Comparison of ENCODE assay signal across 16 mouse cellular contexts in the genomic region with DNA sequence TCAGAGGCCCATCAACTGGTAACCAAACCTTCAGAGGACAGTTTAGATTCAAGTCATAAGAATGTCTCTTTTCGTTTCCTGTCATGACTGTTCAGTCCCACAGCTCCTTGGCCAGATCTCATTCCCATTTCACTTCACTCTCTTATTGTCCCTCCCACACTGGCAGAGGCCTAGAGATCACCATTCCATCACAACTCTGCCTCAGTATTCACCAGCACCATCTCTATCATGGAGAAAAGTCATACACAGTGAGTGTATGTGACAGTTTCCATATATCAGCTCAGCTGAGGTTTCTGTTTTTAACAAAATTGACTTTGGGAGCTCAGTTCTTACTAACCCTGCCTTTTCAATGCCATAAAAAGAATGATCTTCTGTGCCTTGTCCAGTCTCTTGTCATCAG.
"Had no signal": no experiment of that assay in that cellular context is flagged by ENCODE, and none has a peak within 500 bp of the region (broad histone marks: within the 10 kb centered on the region; RNA-seq: fewer than 3 reads in every experiment).

No protein-coding gene starts in this region.

- DNase-seq: retina, postnatal 1 day; right cerebral cortex, adult 18-20 months; right cerebral cortex, postnatal 14 days; right cerebral cortex, postnatal 25 days; right cerebral cortex, postnatal 4 days; spleen, adult 18-20 months; thymus, adult 18-20 months; thymus, adult 2 months; thymus, postnatal 14 days; thymus, postnatal 25 days; thymus, postnatal 36 days; thymus, postnatal 4 days had no signal

- H3K27me3 ChIP-seq: neural tube, embryonic 13.5 days; neural tube, embryonic 15.5 days; stomach, embryonic 15.5 days had no signal

- H3K4me1 ChIP-seq: neural tube, embryonic 15.5 days; stomach, embryonic 15.5 days had no signal

- H3K9me3 ChIP-seq: neural tube, embryonic 15.5 days; stomach, embryonic 15.5 days had no signal

- H3K36me3 ChIP-seq: neural tube, embryonic 13.5 days; neural tube, embryonic 15.5 days; stomach, embryonic 15.5 days had no signal

- H3K27ac ChIP-seq: neural tube, embryonic 13.5 days; neural tube, embryonic 15.5 days; stomach, embryonic 15.5 days; stomach, postnatal 0 days had no signal

- H3K4me3 ChIP-seq: neural tube, embryonic 13.5 days; neural tube, embryonic 15.5 days; stomach, embryonic 15.5 days had no signal

- H3K4me2 ChIP-seq: neural tube, embryonic 13.5 days; neural tube, embryonic 15.5 days; stomach, embryonic 15.5 days had no signal

- H3K9ac ChIP-seq: neural tube, embryonic 13.5 days; neural tube, embryonic 15.5 days; stomach, embryonic 15.5 days had no signal
